Mouse (Mus musculus) splenic B cell, adult 2 months (primary cell): ENCODE measurements around the gene Fam131b.

Source experiments
- DNase-seq: peaks from one replicate; pipeline ENCODE4 v3.0.0-alpha.2; 2011; ENCODE audit warnings: low read depth, low spot score
- H3K27me3 ChIP-seq: 2 replicates; pipeline ENCODE4 v1.6.1; 2012; ENCODE audit warnings: mild to moderate bottlenecking, low read length, moderate library complexity, mixed read lengths; ENCODE audit not compliant: control insufficient read depth, poor library complexity, insufficient read depth, severe bottlenecking
- H3K36me3 ChIP-seq: 2 replicates; pipeline ENCODE4 v1.6.1; 2012; ENCODE audit warnings: mild to moderate bottlenecking, low read length, moderate library complexity, mixed read lengths; ENCODE audit not compliant: control insufficient read depth, poor library complexity, insufficient read depth, severe bottlenecking

The Fam131b gene

GRCm38 (mm10) chr6:42265391-42266330, 58.8 kb downstream of the Fam131b start:
- peaks cover 8% of the 10 kb centered on the region; the same call in 1 of the 2 replicates for H3K36me3 ChIP-seq
- no peaks in the 10 kb centered on the region for H3K27me3 ChIP-seq
- DNase-seq, result peak; percentile 70
